In the genomic region with DNA sequence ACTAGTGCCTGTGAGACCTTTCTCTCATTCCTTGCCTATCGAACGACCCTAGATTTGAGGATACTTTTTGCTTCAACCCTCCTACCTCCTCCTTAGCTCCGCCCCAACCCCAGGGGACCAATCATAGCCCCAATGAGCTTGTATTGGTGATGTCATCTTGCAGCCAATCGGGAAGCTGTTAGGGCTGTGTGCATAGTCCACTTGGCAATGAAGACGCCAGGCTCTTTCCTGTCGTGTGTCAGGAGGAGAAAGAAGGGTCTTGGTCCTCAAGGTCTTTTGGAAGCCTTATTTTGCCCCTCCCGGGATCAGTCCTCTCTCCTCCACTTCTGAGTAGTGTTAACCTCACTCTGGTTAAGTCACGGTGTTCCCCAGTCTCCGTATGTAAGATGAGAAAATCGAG, we compare ENCODE assay signal across 8 mouse cellular contexts. TPM values are rescaled to one million over a fixed set of nuclear protein-coding genes. Genes with fewer than 3 reads are reported as not detected.
DNase-seq lines count a peak whose midpoint lies in the region; ATAC-seq lines count a peak whose summit lies in the region.

No protein-coding gene starts in this region.

- peak; percentile 88 for DNase-seq in adrenal gland, postnatal 14 days
- peak; percentile 94 for DNase-seq in embryo, embryonic 10.5 days (ENCODE audit: low spot score)
- DNase-seq in gastrocnemius, postnatal 25 days = peak; percentile 66
- peak; percentile 58 for DNase-seq in hindlimb bud, embryonic 11.5 days (ENCODE audit: extremely low spot score, low read depth, low spot score)
- peak; percentile 84 to 88 for DNase-seq in left cerebral cortex, postnatal 10 days (ENCODE audit: extremely low spot score in 1 of 2, low spot score in 2 of 2)
- DNase-seq in right cerebral cortex, postnatal 10 days (ENCODE audit: low spot score in 2 of 2) = peak; percentile 87 to 92

- intact Hi-C loops in left cerebral cortex, postnatal 10 days (cut with DNase I) = no loop called here

- ATAC-seq in megakaryocyte, adult 5-6 weeks (ENCODE audit: poor library complexity, severe bottlenecking) = peak; percentile 27; the same call in 1 of the 2 replicates
- ATAC-seq in erythroblast, adult 5-6 weeks (replicated peaks; ENCODE audit: low FRiP score, poor library complexity, severe bottlenecking) = no peak

RNA-seq across cellular contexts. Expression of a gene that starts 11.3 kb away (rescaled TPM):
- total RNA-seq in adrenal gland, postnatal 14 days (2021) = 5.2 and 8.1 TPM in 2 replicates
- under 1 TPM; 0.54 to 0.64 TPM for total RNA-seq in gastrocnemius, postnatal 25 days (2021)
- total RNA-seq in left cerebral cortex, postnatal 10 days (2021) = 10 to 100 TPM; 72.2 to 96.7 TPM
- total RNA-seq in megakaryocyte, adult 5-6 weeks (2015) = 13.2 and 16.8 TPM in 2 replicates
- total RNA-seq in megakaryocyte, adult 5-6 weeks (2017) = 8.2 and 12.9 TPM in 2 replicates
- 1.9 and 4.6 TPM in 2 replicates for total RNA-seq in erythroblast, adult 5-6 weeks (2015; ENCODE audit: low replicate concordance)
- total RNA-seq in erythroblast, adult 5-6 weeks (2017; ENCODE audit: low replicate concordance) = 1.5 and 2.0 TPM in 2 replicates

RNA-seq across cellular contexts. Expression of a gene that starts 23.7 kb away (rescaled TPM):
- 18.7 and 19.3 TPM in 2 replicates for total RNA-seq in adrenal gland, postnatal 14 days (2021)
- total RNA-seq in gastrocnemius, postnatal 25 days (2021) = 10 to 100 TPM; 85.7 to 90.4 TPM
- 100 to 1,000 TPM; 164 to 182 TPM for total RNA-seq in left cerebral cortex, postnatal 10 days (2021)
- not detected in 2 replicates for total RNA-seq in megakaryocyte, adult 5-6 weeks (2015)
- total RNA-seq in megakaryocyte, adult 5-6 weeks (2017) = not detected in 2 replicates
- not detected in 2 replicates for total RNA-seq in erythroblast, adult 5-6 weeks (2015; ENCODE audit: low replicate concordance)
- total RNA-seq in erythroblast, adult 5-6 weeks (2017; ENCODE audit: low replicate concordance) = not detected in 2 replicates

RNA-seq across cellular contexts. Expression of a gene that starts 50.8 kb away (rescaled TPM):
- 208 TPM in 1 of 2 replicates, not detected in the other for total RNA-seq in adrenal gland, postnatal 14 days (2021)
- total RNA-seq in gastrocnemius, postnatal 25 days (2021) = not detected
- total RNA-seq in left cerebral cortex, postnatal 10 days (2021) = not detected
- total RNA-seq in megakaryocyte, adult 5-6 weeks (2015) = not detected in 2 replicates
- total RNA-seq in megakaryocyte, adult 5-6 weeks (2017) = not detected in 2 replicates
- total RNA-seq in erythroblast, adult 5-6 weeks (2015; ENCODE audit: low replicate concordance) = not detected in 2 replicates
- total RNA-seq in erythroblast, adult 5-6 weeks (2017; ENCODE audit: low replicate concordance) = not detected in 2 replicates

Comparison
In these comparisons a context has a peak if more than half of its experiments do, and no peak if none do; other contexts are left out.
1. RNA of a gene that starts 23.7 kb away (total RNA-seq): 164 to 182 TPM in left cerebral cortex, postnatal 10 days, 85.7 to 90.4 TPM in gastrocnemius, postnatal 25 days and 18.7 to 19.3 TPM in adrenal gland, postnatal 14 days; not detected in megakaryocyte, adult 5-6 weeks and not detected in erythroblast, adult 5-6 weeks; every median in the first group is over 10 times any median in the second.
2. Peak in every context shown above with its lines, with median percentiles within 50 percentile points of each other: DNase-seq.